Mouse (Mus musculus): ENCODE data around the gene Plcxd1.
A peak's percentile ranks its signal among the peaks of the same experiment; 100 is the strongest.
"Not testable (repeated sequence)": the region's sequence is repeated elsewhere in the genome, so short reads cannot be mapped to it uniquely, and the experiment has no call there.

The Plcxd1 gene

GRCm38 (mm10) chr5:110099656-110100580 lies at the start of gene Plcxd1:
Plcxd1 (plus strand) TSS chr5:110099969.
- DNase-seq: no peak

- peak; percentile 85 for DNase-seq
These were observed 41.9 kb upstream of the Plcxd1 start for GRCm38 (mm10) chr5:110057637-110058408.

- DNase-seq: not testable (repeated sequence)
These were observed 27.4 kb upstream of the Plcxd1 start, which contains the start of gene Gm17655 for GRCm38 (mm10) chr5:110072413-110072812. Gm17655 (minus strand) TSS chr5:110072513.

- no peak for DNase-seq
These were observed 16.8 kb upstream of the Plcxd1 start for GRCm38 (mm10) chr5:110082961-110083360.

GRCm38 (mm10) chr5:110086161-110086866 lies 13.5 kb upstream of the Plcxd1 start:
- no peak for DNase-seq

- no peak for DNase-seq
These were observed 8.2 kb upstream of the Plcxd1 start for GRCm38 (mm10) chr5:110091546-110091945.

GRCm38 (mm10) chr5:110094030-110094846 lies 5.5 kb upstream of the Plcxd1 start, which contains the start of gene Gm35315:
Gm35315 (minus strand) TSS chr5:110094420.
- peak; percentile 85 for DNase-seq

- DNase-seq: no peak
These were observed 4.9 kb upstream of the Plcxd1 start for GRCm38 (mm10) chr5:110094847-110095213.

GRCm38 (mm10) chr5:110098991-110099477 lies 735 bp upstream of the Plcxd1 start:
- DNase-seq: peak; percentile 57

- DNase-seq: peak; percentile 29
These were observed 1.3 kb downstream of the Plcxd1 start for GRCm38 (mm10) chr5:110100921-110101631.

GRCm38 (mm10) chr5:110101716-110102347 lies 2.1 kb downstream of the Plcxd1 start:
- peak; percentile 80 for DNase-seq

GRCm38 (mm10) chr5:110102429-110102828 lies 2.7 kb downstream of the Plcxd1 start:
- peak; percentile 7 for DNase-seq

GRCm38 (mm10) chr5:110102853-110103625 lies 3.3 kb downstream of the Plcxd1 start:
- peak; percentile 13 for DNase-seq

- peak; percentile 12 for DNase-seq
These were observed 4.3 kb downstream of the Plcxd1 start for GRCm38 (mm10) chr5:110103901-110104615.

GRCm38 (mm10) chr5:110104616-110105380 lies 5.0 kb downstream of the Plcxd1 start:
- peak; percentile 15 for DNase-seq

GRCm38 (mm10) chr5:110106140-110106871 lies 6.5 kb downstream of the Plcxd1 start:
- DNase-seq: peak; percentile 24

- peak; percentile 20 for DNase-seq
These were observed 7.3 kb downstream of the Plcxd1 start for GRCm38 (mm10) chr5:110106901-110107564.

All from right cerebral cortex, postnatal 25 days (tissue).